Mouse (Mus musculus): ENCODE results near the gene Cbx4.

- TF ChIP-seq CTCF (IDR thresholded peaks at IDR 0.05; ENCODE audit: low read depth, low read length): no peak
- TF ChIP-seq POLR2A (IDR thresholded peaks at IDR 0.05; ENCODE audit: insufficient read depth, low read length): no peak
- no peak for TF ChIP-seq EP300 (IDR thresholded peaks at IDR 0.05; ENCODE audit: insufficient read depth, low read depth, low read length)
Measured at GRCm38 (mm10) chr11:119042466-119043272, 43.4 kb downstream of the Cbx4 start.

Data from ES-Bruce4 (cell line).